Mouse (Mus musculus) ES-E14 (cell line): Measurements from ENCODE around the gene Cacna1e. TPM values are rescaled to one million over a fixed set of nuclear protein-coding genes. Genes with fewer than 3 reads are reported as not detected.

Source experiments
- DNase-seq: peaks from one replicate; pipeline ENCODE4 v3.0.0-alpha.2; 2013; ENCODE audit warnings: low read depth, low spot score
- H3K27ac ChIP-seq: 2 replicates; pipeline ENCODE4 v1.5.1; 2012; ENCODE audit warnings: low read depth, mild to moderate bottlenecking, low read length, moderate library complexity, mixed read lengths; ENCODE audit not compliant: poor library complexity, insufficient read depth, severe bottlenecking
- H3K36me3 ChIP-seq: 2 replicates; pipeline ENCODE4 v1.6.1; 2012; ENCODE audit warnings: mild to moderate bottlenecking, low read length, moderate library complexity, mixed read lengths; ENCODE audit not compliant: control insufficient read depth, poor library complexity, insufficient read depth, severe bottlenecking
- H3K4me1 ChIP-seq, 2 experiments: fragments of 150-350 bp in 1 of 2; sonication (generic) in 1 of 2; 2 replicates each; pipeline ENCODE4 v1.6.1; 2012; ENCODE audit warnings: low read length in 2 of 2, mild to moderate bottlenecking in 1 of 2, mixed read lengths in 1 of 2; ENCODE audit not compliant: control insufficient read depth in 2 of 2, insufficient read depth in 2 of 2, poor library complexity in 1 of 2
- H3K4me3 ChIP-seq, 2 experiments: fragments of 150-350 bp in 1 of 2; sonication (generic) in 1 of 2; 2 replicates each; pipeline ENCODE4 v1.5.1; 2012; ENCODE audit warnings: low read length in 2 of 2, low read depth in 1 of 2, mild to moderate bottlenecking in 1 of 2, mixed read lengths in 1 of 2; ENCODE audit not compliant: insufficient read depth in 1 of 2, poor library complexity in 1 of 2, severe bottlenecking in 1 of 2
- H3K9ac ChIP-seq: 2 replicates; pipeline ENCODE4 v1.6.1; 2012; ENCODE audit warnings: low read depth, mild to moderate bottlenecking, low read length, mixed read lengths; ENCODE audit not compliant: poor library complexity, insufficient read depth, severe bottlenecking
- H3K9me3 ChIP-seq: fragments of 150-350 bp; sonication (generic); 2 replicates; pipeline ENCODE4 v1.6.1; 2012; ENCODE audit warnings: low read depth, mild to moderate bottlenecking, low read length; ENCODE audit not compliant: control insufficient read depth, insufficient read depth
- CHD2 ChIP-seq: IDR thresholded peaks from 2 replicates; pipeline ENCODE4 v1.6.1; 2014; ENCODE audit warnings: mild to moderate bottlenecking, low read depth, low read length, inconsistent platforms
- HCFC1 ChIP-seq: IDR thresholded peaks from 2 replicates; pipeline ENCODE4 v1.6.1; 2012; ENCODE audit warnings: low read length, inconsistent platforms, borderline replicate concordance; ENCODE audit not compliant: insufficient read depth
- MAFK ChIP-seq: IDR thresholded peaks from 2 replicates; pipeline ENCODE4 v1.6.1; 2014; ENCODE audit warnings: mild to moderate bottlenecking, low read depth, low read length, inconsistent platforms; ENCODE audit not compliant: insufficient read depth
- ZC3H11A ChIP-seq: IDR thresholded peaks from 2 replicates; pipeline ENCODE4 v1.6.1; 2012; ENCODE audit warnings: low read depth, mild to moderate bottlenecking, inconsistent platforms, low read length, borderline replicate concordance
- ZNF384 ChIP-seq: IDR thresholded peaks from 2 replicates; pipeline ENCODE4 v1.6.1; 2012; ENCODE audit warnings: low read depth, low read length, inconsistent platforms
- in situ Hi-C, 2 experiments: fragments of 600-800 bp; cut with MboI; formaldehyde crosslinking; loops; one replicate each; pipeline ENCODE4 v1.15.1; 2025; ENCODE audit warnings: low sequenced_read_pairs in 2 of 2, inconsistent platforms in 1 of 2; ENCODE audit not compliant: unreplicated experiment in 2 of 2
- total RNA-seq: library from RNA; depleted of rRNA; stranded (reverse); fragments of 300-350 nt; gene quantifications from 2 replicates; pipeline ENCODE4 v1.2.3, GENCODE M21; 2012

Cacna1e gene
- total RNA-seq, 1 experiment = 0.31 TPM

DNA sequence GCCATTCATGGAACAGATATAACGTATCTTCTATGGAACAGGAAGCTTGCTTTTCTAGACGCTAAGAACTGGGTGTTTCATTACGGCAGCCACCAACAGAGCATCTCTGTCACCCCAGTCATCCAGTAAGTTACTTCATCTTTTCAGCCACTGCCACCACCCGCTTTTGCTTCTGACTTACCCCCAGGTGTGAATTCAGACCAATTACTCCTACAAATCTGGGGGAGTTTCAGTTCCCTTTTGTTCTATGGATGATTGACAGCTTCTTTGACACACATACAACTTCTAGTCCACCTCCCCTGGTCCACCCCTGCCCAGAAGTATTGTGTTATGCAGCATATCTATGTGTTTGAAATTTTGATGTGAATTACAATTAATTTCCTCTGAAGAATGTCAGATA lies 121.2 kb downstream of the Cacna1e start:
- in situ Hi-C loops = no loop called here
- H3K9me3 ChIP-seq = no peaks in the 10 kb centered on the region
- no peak overlapping the region for H3K9ac ChIP-seq
- no peak overlapping the region for H3K4me3 ChIP-seq
- H3K27ac ChIP-seq = no peak overlapping the region
- no peaks in the 10 kb centered on the region for H3K4me1 ChIP-seq
- DNase-seq = no peak
- H3K36me3 ChIP-seq = no peaks in the 10 kb centered on the region
- TF ChIP-seq HCFC1 (no peak), CHD2 (no peak), ZNF384 (no peak), ZC3H11A (no peak), MAFK (no peak)

GRCm38 (mm10) chr1:154752081-154752480 lies 132.2 kb downstream of the Cacna1e start:
- Histone ChIP-seq H3K36me3 (no peaks in the 10 kb centered on the region), H3K27ac (no peak overlapping the region), H3K9me3 (no peaks in the 10 kb centered on the region), H3K4me1 (no peaks in the 10 kb centered on the region), H3K4me3 (no peak overlapping the region), H3K9ac (no peak overlapping the region)
- in situ Hi-C loops = no loop called here
- DNase-seq = no peak
- TF ChIP-seq ZC3H11A = no peak
- TF ChIP-seq MAFK = no peak
- no peak for TF ChIP-seq CHD2
- no peak for TF ChIP-seq HCFC1
- no peak for TF ChIP-seq ZNF384

DNA sequence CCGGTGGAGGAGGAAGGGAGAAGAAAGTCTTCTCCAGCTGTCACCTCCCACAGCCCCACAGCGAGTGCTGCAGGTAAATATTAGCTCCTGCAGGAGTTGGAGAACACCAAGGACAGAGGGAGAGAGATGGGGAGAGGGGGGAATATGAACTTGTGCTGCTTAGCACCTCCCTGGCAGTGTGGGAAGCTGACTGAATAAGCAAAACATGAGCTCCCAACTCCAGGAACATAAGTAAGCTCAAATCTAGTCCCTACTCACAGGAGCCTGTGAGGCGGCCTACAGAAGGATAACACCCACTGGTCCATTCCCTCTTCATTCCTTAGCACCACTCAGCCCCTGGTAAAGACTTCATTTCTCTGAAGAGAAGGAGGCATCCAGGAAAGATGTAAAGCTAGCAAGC lies 135.8 kb downstream of the Cacna1e start:
- no peak for TF ChIP-seq HCFC1
- no peak for TF ChIP-seq ZNF384
- TF ChIP-seq ZC3H11A = no peak
- in situ Hi-C loops = loop anchor here in 1 of 2 experiments (25.0 kb wide), 1 partner anchor 461 kb away; no protein-coding TSS in a partner anchor
- no peak overlapping the region for H3K4me3 ChIP-seq

GRCm38 (mm10) chr1:154745241-154745640 lies 139.1 kb downstream of the Cacna1e start:
- Histone ChIP-seq H3K9ac (no peak overlapping the region), H3K27ac (no peak overlapping the region), H3K4me1 (no peaks in the 10 kb centered on the region), H3K36me3 (no peaks in the 10 kb centered on the region), H3K4me3 (peak overlapping the region in 1 of 2 experiments; percentile 45; a peak in 2 of 4 replicates), H3K9me3 (no peaks in the 10 kb centered on the region)
- no peak for TF ChIP-seq ZNF384
- no peak for TF ChIP-seq HCFC1
- no peak for TF ChIP-seq MAFK
- no peak for TF ChIP-seq CHD2
- TF ChIP-seq ZC3H11A = no peak
- DNase-seq = no peak
- in situ Hi-C loops = loop anchor here in 1 of 2 experiments (25.0 kb wide), 1 partner anchor 458 kb away; no protein-coding TSS in a partner anchor

More for the DNA sequence above, 135.8 kb downstream of the Cacna1e start:
- no peak overlapping the region for H3K27ac ChIP-seq
- no peak for DNase-seq
- no peaks in the 10 kb centered on the region for H3K4me1 ChIP-seq
- no peaks in the 10 kb centered on the region for H3K36me3 ChIP-seq
- H3K9me3 ChIP-seq = no peaks in the 10 kb centered on the region
- no peak overlapping the region for H3K9ac ChIP-seq
